Mouse (Mus musculus) thymus, postnatal 36 days (tissue): Measurements from ENCODE around the gene Car9.
"Not testable (repeated sequence)": the region's sequence is repeated elsewhere in the genome, so short reads cannot be mapped to it uniquely, and the experiment has no call there.

Experiments
- DNase-seq, 2 experiments: peaks; one replicate each; pipeline ENCODE4 v3.0.0; 2022; ENCODE audit warnings: mixed read lengths in 2 of 2

The Car9 gene

DNA sequence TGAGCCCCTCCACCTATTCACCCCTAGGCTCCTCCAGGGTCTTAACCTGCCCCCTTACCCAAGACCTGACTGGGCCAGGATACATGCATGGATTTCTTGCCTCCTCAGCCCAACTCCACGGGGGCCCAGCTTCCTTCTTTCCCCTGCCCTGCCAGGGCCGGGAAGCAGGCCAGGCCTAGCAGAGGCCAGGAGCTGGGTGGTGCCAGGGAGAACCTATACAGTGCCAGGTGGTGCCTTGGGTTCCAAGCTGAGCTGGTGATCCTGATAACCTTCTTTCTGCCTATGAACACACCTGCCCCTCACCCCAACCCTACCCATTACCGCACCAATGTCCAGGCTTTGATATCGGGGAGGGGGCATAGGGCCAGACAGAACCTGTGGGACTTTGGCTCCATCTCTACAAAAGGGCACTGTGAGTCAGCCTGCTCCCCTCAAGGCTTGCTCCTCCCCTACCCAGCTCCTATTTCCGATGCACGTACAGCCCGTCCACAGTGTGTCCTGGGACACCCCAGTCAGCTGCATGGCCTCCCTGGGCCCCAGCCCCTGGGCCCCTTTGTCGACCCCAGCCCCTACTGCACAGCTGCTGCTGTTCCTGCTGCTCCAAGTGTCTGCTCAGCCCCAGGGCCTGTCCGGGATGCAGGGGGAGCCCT lies at the start of gene Car9:
TSS of gene Car9 (plus strand) at position 431 of the 650 bp plus-strand sequence.
- DNase-seq, result no peak

DNA sequence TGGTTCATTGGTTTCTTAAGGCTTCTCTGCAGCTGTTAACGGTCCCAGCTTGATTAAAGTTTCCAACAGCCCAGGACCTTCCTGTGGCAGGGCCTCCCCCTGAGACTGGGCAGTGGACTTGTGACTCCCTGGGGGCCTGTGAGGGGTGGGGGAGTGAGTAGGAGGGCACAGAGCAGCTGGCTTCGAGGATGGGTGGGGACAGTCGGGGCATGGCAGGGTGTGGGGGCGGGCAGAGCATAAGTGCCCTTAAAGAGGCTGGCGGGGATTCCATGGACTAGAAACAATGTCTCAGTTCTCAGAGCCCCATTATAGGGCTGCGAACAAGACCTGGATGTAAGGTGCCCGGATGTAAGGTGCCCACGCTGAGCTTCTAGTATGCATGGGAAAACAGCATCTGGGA lies 49.6 kb upstream of the Car9 start:
- DNase-seq, result peak; percentile 36 to 54

DNA sequence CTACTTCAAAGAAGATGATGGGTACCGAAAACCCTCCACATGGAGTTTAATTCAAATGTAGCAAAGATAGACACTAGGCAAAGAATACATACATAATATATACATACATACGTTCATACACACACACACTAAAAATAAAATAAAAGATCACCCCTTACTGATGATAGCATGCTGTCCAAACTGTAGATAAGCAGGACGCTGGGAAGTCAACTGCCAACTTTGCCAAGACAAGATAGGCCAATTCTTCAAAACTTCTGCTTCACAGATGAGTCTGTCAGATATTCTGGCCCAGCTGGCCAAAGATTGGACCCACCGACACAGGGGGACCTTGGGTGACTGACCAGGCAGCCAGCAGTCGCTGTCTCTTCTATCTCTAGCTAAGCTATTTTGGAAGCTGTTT lies 43.7 kb upstream of the Car9 start:
- no peak for DNase-seq

DNA sequence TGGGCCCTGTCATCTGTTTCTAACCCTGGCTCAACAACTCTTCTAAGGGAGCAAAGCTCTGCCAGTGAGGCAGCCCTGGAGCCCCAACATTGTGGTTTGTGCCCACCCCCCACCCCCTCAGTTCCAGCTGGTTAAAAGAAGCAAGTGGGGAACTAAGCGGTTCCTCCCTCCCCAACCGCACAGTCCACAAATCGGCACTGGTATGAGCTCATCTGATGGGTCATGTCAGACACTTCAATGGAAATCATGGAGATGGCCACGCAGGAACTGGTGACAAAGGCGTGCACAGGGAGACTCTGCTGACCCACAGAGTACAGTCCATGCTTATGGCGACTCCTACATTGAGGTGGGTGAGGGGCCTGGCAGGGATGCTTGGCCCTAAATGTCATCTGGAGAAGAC lies 40.8 kb upstream of the Car9 start:
- no peak for DNase-seq

DNA sequence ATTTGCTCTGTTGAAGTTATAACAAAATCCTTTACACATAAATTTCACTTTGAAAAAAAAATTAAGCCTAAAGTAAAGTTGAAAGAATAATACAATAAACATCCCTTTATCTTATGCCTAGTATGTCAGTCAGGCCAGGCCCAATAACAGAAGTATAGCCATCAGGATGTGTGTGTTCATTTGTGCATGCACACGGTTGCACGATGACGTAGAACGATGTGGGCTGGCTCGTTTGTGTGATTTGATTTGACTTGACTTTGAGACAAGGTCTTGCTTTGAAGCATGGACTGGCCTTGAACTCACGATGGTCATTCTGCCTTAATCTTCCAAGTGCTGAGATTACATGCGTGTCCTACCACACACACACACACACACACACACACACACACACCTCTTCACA lies 39.9 kb upstream of the Car9 start:
- DNase-seq, result no peak

DNA sequence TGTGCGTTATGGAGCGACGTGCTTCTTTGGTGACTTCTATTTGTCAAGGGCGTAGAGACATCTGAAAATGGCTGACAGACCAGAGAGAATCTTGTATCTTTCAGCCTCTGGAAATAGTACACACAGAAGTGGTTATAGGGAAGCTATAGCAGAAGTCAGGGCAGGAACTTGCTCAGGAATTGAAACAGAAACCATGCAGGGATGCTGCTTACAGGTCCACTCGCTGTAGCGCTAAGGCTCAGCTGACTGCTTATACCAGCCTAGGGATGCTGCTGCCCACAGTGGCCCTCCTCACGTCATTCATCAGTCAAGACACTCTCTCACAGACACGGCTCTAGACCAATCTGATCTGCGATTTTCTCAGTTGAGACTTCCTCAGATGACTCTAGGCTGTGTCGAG lies 36.5 kb upstream of the Car9 start:
- DNase-seq, result no peak

DNA sequence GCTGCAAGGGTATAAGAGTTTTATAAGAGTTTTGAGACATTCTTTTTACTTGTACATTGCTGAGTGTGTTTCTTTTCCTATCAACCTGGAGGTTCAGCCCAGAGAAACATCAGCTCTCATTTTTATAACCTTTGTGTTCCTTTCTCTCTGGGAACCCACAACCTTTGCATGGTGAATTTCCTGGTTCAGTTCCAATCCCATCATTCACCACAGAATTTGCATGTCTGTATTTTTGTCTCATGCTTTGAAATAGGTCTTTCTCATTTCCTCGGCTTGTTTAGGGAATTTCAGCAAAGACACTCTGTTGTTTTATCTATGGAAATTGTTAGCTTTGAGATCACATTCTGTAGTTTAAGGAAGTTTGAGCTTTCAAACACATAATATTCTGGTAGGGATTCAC lies 33.1 kb upstream of the Car9 start:
- no peak for DNase-seq

DNA sequence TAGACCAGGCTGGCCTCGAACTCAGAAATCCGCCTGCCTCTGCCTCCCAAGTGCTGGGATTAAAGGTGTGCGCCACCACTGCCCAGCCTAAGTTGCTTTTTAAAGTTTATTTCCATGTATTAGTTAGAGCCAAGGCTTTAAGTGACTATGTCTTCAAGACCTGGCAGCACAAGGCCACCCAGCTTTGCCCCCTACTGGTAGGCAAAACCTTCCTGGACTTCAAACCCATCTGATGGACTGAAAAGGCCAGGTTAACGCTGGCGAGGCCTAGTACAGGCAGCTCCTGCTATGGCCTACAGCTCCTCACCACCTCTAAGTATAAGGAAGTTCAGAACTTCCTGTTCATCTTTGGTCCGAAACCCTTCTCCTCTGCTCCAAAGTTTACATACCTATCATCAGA lies 30.2 kb upstream of the Car9 start:
- DNase-seq, result peak; percentile 25 to 39

DNA sequence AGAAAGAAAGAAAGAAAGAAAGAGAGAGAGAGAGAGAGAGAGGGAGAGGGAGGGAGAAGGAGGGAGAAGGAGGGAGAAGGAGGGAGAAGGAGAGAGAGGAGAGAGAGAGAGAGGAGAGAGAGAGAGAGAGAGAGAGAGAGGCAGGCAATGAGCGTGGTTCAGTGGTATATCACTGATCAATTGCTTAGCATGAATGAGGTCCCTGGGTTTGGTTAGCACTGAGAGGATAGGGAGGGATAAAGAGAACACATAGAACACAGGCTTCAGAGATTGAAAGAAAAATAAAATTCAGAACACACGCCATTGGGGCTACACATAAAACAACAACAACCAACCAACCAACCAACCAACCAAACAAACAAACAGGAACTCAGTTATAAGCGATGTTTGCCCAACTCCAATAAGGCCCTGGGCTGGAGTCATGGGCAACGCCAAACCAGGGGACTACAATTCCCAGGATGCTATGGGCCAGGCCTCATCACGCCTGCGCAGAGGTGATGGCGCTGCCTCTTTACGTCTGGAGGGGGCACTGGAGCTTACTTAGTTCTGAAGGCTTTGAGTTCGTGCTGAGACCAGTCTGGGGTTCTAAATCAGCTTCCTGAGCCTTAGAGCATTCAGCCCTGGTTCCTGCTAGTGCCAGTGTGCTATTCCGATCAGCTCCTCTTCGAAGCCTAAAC lies 28.8 kb upstream of the Car9 start:
- peak; percentile 86 to 90 for DNase-seq

DNA sequence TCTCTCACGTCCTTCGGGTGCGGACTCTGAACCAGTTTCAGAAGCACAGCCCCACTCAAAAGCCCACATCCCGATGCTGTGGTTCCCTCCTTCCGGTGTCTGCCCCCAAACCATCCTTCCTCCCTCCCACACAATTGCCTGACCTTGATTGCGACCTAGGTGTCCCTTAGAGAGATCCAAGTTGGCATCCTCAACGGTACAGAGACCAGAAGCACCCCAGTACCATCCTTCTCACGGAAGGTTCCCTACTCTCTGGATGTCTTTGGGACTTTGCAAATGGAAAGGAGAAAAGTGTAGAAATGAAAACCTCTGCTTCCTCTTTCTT lies 28.3 kb upstream of the Car9 start:
- DNase-seq, result no peak

DNA sequence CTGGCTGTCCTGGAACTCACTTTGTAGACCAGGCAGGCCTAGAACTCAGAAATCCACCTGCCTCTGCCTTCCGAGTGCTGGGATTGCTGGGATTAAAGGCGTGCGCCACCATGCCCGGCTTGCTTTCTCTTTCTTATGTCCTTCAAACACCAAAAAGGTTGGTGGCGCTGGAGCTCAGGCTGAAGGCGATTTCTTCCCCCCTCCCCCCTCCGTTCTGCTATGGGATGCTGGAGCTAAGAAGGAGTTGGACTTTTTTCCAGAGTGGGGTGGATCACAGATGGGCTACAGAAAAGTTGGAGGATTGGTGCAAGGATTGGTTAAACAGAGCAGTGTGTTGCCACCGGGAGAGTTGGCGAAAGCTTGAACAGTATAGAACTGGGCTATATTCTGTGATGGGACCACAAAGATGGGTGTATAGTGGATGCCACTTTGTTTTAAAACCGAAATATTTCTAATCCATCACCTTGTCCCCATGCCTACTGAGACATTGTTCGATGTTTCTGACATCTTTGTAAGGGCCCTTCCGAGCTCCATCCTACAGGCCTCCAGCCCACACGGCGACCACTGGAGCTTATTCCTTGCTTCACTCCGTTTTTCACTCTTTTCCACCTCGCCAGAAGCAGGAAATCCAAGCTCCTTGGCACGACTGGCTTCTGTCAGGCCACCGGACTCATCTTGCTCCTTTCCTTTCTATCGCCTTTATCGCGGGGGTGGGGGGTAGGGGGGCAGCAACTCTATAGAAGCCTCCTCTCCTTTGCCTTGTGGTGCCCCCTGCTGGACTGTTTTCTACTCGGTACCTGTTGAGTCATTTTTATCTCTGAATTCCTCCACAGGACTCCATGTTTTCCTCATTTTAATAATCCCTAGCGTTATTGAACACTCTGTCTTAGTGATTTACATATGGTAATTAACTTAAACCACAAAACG lies 27.6 kb upstream of the Car9 start:
- DNase-seq, result peak; percentile 75 to 79

DNA sequence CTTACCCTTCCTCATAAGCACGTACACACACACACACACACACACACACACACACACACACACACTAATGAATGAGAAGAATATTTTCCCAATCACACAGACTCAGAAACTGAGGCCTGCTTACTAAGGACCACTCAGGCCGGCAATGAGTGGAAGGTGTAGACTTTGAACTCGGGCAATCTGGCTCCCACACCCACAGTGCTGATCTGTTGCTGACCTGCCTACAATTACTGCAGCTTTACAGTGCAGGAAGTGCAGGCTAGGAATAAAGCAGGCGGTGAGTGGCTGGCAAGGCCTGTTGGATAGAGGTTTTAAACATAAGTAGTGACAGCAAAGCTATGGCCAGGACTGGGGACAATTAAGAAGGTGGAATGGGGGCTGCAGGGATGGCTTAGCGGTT lies 25.8 kb upstream of the Car9 start:
- DNase-seq, result no peak

DNA sequence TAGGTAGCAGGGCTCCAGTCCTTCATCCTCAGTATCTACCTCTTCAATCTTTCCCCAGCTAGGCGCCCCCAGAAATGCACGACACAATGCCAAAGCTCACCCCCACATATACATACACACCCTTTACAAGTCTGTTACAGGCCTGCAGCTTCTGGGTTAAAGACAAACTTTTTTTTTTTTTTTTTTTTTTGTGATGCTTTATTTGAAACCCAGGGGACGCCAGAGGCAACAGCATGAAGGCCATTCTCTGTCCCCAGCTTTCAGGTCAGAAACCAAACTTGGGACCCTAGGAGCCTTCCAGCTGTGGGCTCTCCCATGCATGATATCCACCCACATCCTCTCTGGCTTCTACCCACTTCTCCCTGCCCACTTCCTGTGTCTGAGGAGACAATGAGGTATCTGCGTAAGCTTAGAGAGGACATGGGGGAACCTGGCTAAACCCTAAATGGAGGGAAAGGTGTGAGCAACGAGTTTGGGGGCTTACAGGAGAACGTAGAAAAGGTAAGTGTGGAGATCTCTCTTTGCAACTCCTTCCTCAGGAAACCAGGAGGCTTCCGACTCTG lies 24.8 kb upstream of the Car9 start:
- DNase-seq, result peak; percentile 67 to 71

DNA sequence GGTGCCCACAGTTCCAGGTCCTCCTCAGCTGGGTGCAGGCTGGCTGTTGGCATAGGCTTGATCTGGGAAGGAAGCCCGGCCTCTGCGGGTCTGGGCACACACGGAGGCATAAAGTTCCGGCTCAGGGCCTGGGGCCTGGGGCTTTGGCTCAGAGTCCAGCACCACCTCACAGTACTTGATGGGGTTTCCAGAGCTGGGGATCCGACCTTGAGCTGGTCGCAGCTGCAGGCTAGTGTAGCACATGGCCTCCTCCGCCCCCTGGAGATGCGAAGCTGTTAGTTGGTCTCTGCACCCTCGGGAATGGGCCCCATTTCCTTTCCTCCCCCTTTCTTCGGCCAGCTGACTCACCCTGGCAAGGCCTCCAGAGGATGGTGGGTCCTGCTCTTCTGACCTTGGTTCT lies 24.2 kb upstream of the Car9 start:
- peak; percentile 48 to 62 for DNase-seq

DNA sequence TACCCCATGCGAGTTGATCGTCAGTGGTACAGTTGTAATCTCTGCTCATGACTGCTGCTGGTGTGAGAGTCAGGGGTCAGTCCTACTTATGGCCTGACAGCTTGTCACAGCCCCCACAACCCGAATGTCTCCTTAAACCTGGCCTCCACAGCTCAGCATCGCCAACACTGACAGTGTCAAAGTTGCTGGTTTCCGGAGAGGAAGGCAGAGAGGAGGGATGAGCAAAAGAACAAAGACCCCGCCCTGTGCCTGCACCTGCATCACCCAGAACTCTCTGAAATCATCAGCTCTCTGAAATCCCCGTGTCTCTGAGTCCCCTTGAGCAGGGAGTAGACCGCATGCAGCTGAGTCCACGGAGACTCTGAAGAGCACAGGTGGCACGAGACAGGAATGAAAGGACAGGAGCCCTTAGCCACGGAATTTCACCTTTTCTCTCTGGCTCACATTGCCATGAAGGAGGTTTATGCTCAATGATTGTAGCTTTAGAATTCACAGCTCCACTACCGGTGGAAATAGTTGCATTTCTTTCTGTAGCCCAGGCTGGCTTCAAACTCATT lies 23.2 kb upstream of the Car9 start, which contains the start of gene Sit1:
TSS of gene Sit1 (minus strand) at position 200 of the 557 bp plus-strand sequence.
- DNase-seq, result peak; percentile 78 to 87

DNA sequence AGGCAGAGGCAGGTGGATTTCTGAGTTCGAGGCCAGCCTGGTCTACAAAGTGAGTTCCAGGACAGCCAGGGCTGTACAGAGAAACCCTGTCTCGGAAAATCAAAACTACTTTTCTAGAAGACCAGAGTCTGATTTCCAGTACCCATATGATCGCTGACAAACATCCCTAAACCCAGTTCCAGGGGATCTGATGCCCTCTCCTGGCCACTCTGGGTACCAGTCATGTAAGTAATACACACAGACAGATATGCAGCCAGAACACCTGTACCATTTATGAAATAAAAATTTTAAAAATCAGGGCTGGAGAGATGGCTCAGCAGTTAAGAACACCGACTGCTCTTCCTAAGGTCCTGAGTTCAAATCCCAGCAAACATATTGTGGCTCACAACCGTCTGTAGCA lies 21.1 kb upstream of the Car9 start:
- not testable (repeated sequence) for DNase-seq

DNA sequence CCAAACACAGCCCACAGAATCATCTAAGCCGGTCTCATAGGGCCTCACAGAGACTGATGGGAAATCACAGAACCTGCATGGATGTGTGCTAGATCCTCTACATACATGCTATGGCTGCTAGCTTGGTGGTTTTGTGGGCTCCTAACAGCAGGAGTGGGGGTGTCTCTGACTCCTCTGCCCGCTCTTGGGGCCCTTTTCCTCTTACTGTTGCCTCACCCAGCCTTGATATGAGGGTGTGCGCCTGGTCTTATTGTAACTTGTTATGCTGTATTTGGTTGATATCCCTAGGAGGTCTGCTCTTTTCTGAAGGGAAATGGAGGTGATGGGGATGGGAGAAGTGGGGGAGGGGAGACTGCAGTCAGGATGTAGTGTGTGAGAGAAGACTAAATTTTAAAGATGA lies 17.2 kb upstream of the Car9 start:
- no peak for DNase-seq

DNA sequence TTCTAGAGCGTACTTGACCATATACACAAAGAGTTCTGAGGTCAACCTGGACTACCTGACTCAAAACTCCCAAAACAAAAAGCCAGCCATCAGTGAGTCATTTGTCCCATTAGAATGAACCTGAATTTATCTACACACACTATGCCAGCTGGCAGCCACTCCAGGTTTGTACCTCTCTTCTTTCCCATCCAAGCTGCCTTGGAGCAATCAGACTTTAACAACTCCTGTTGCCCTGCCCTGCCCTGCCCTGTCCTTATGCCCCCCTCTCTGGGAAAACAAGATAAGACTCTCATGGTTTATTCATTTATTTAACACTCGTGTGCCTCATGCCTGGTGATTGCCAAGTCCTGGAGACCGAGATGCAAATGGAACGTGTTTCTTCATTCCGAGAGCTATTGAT lies 16.0 kb upstream of the Car9 start:
- no peak for DNase-seq

DNA sequence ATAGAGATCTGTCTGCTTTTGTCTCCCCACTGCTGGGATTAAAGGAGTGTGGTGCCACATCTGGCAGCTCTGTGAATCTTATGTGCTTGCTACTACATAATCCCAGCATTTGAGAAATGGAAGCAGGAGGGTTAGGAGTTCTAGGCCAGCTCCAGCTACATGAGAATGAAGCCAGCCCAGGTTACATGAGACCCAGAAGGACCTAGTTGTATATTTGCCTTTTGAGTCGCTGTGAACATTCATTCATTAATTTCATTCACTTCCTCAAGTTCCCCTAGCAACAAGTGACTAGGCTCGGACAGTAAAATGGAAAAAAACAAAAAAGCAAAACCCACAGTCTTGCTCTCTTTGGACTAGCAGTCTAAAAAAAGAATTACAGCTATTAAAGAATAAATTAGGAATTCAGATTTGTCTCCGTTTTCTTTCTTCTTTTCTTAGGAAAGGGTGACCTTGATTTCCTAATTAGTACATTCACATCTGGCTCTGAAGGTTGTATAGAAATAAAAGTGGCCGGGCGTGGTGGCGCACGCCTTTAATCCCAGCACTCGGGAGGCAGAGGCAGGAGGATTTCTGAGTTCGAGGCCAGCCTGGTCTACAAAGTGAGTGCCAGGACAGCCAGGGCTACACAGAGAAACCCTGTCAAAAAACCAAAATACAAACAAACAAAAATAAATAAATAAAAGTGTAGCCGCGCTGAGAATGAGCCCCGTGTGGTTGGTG lies 14.5 kb upstream of the Car9 start:
- no peak for DNase-seq

DNA sequence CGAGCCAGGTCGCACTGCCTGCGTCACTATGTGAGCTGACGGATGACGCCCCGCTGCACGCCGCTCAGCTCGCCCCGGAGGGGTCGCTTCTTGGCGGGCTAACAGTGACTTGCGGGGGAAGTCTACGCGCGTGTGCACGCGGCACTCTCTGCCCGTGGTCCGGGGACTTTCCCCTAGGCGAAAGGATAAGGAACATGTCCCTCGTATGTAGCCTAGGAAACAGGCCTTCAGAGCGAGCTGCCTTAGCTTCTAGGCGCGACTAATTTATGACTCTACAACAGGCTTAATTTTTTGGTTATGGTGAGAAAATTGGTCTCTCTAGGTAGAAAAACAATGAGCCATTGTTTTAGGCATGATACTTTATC lies 14.0 kb upstream of the Car9 start, which contains the start of gene Ccdc107:
TSS of gene Ccdc107 (plus strand) at position 80 of the 365 bp plus-strand sequence.
- DNase-seq, result peak; percentile 87 to 95

DNA sequence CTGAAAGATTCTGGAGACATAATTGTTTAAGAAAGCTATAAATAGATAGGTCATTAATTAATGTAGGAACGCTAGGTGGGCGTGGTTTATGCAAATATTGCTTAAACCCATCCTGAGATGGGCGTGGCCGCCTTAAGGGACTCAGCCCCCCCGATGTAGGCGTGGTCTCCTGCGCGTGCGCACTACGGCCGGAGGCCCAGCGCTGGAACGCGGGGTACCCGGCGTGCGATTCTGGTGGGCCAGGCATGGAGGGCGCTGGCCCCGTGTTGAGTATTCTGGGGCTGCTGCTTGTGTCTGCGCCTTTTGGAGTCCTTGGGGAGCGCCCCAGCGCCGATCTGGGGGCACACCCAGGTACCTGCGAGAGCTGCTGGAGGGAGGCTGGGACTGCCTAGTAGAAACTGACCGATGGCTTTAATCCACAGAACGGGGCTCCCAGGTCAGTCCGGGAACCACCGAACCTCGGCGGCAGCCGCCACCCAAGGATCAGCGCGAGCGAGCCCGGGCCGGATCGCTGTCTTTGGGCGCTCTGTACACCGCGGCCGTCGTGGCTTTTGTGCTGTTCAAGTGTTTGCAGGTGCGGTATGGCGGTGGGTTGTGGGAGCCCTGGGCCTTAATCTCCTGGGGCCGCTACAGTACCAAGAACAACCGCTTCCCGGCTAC lies 13.4 kb upstream of the Car9 start:
- peak; percentile 98 to 99 for DNase-seq

DNA sequence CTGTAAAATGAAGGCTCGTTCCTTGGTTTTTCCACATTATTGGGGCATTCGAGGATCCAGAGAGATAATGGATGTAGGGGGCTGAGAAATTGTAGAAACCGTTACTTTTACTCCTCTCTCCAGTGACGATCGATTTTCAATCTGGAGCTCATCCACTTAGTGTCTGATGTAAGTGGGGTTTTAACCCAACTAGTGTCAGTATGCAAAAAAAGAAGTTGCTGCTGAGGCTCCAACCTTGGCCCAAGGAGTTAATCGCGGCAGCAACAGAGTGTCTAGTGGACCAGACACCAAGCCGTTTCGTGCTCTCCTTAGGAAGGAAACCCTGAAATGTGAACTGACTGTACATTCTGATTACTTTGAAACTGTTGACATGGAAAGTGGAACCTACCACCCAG lies 12.9 kb upstream of the Car9 start:
- no peak for DNase-seq
